Mouse (Mus musculus): Measurements from ENCODE around the gene Zbtb37. TPM values are rescaled to one million over a fixed set of nuclear protein-coding genes. Genes with fewer than 3 reads are reported as not detected.
A peak's percentile ranks its signal among the peaks of the same experiment; 100 is the strongest.

Gene Zbtb37
- 0.04 and 0.09 TPM in 2 replicates for polyA plus RNA-seq (2012; ENCODE audit: insufficient read depth, low replicate concordance)

DNA sequence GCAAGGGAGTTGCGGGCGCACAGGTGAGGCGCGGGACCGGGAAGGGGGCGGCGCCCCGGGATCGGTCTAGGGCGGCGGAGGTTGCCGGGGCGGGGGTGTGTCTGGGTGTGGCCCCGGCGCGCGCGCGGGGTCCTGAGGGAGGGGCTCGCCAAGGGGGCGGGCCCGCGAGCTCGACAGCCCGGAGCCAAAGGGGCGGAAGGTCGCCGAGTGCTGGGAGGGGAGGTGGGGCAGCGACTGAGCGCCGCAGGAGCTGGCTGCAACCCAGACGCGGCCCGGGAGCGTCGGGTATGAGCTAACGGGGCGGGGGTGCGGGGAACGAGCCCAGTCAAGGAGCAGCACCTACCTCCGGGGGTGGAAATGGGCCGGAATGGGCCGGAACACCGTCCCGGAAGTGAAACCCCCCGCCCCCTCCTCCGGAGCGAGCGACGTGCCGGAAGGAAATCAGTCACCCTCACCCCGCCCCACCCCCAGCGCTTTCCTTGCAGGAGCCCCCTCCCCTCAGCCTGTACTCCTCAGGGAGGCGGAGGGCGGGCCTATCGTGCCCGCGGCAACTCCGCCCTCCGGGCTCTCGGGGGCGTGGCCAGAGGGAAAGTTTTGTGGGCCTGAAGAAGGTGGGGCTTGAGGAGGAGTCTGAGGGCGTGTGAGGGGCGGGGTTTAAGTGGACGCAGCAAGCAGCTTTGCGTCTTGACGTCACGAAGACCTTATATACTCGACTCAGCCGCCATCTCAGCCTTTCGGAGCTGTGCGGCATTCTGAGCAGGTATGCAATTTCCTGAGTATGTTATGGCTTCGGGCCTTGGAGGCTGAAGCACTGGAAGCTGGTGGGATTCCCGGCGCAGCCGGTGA lies at the start of gene Zbtb37:
Gene Zbtb37 (minus strand): TSS at position 415 of the 846 bp plus-strand sequence.
- Histone ChIP-seq H3K36me3 (replicated peaks; ENCODE audit: low read length) (peaks cover 69% of the 10 kb centered on the region), H3K27me3 (replicated peaks) (no peaks in the 10 kb centered on the region), H3K4me1 (peaks cover 64% of the 10 kb centered on the region), H3K4me3 (replicated peaks) (peak within 1 kb of the TSS; percentile 98), H3K9me3 (no peaks in the 10 kb centered on the region)
- no peak for TF ChIP-seq FLI1 (IDR thresholded peaks at IDR 0.05; ENCODE audit: low read length)
- no peak for TF ChIP-seq GATA1 (IDR thresholded peaks at IDR 0.05; ENCODE audit: borderline replicate concordance, low read length)

DNA sequence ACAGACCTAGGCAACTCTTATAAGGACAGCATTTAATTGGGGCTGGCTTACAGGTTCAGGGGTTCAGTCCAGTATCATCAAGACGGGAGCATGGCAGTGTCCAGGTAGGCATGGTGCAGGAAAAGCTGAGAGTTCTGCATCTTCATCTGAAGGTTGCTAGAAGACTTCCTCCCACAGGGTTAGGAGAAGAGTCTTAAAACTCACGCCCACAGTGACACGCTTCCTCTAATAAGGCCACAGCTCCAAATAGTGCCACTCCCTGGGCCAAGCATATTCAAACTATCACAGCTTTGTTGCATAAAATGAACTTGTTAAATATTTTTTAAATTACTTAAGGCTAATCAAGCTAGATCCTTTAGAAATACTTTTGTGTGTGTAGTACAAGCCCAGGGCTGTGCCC lies 42.6 kb upstream of the Zbtb37 start:
- no peaks in the 10 kb centered on the region for H3K9me3 ChIP-seq
- peaks cover 47% of the 10 kb centered on the region for H3K4me1 ChIP-seq
- peak overlapping the region; percentile 17 for H3K4me3 ChIP-seq (replicated peaks)
- TF ChIP-seq FLI1 (IDR thresholded peaks at IDR 0.05; ENCODE audit: low read length): no peak
- TF ChIP-seq GATA1 (IDR thresholded peaks at IDR 0.05; ENCODE audit: borderline replicate concordance, low read length): no peak
- peaks cover 53% of the 10 kb centered on the region for H3K36me3 ChIP-seq (replicated peaks; ENCODE audit: low read length)
- no peaks in the 10 kb centered on the region for H3K27me3 ChIP-seq (replicated peaks)

DNA sequence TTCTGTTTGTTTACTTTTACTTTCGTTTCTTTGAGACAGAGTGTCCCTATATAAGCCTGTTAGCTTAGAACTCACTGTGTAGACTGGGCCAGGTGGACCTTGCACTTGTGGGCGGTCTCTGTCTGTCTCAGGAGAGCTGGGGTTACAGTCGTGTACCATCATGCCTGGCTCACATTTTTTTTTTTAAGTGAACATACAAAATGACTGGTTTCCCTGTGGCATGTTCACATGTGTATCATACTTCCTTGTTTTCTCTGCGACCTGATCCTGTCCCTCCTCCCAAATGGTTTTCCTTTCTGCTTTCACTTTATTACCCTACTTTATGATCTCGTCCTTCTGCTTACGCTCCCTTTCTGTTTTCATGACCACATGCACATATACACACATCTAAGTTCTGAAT lies 41.6 kb upstream of the Zbtb37 start:
- H3K4me1 ChIP-seq: peaks cover 55% of the 10 kb centered on the region
- H3K9me3 ChIP-seq: no peaks in the 10 kb centered on the region
- peaks cover 45% of the 10 kb centered on the region for H3K36me3 ChIP-seq (replicated peaks; ENCODE audit: low read length)
- peak overlapping the region; percentile 88 for H3K4me3 ChIP-seq (replicated peaks)
- no peak for TF ChIP-seq FLI1 (IDR thresholded peaks at IDR 0.05; ENCODE audit: low read length)
- TF ChIP-seq GATA1 (IDR thresholded peaks at IDR 0.05; ENCODE audit: borderline replicate concordance, low read length): no peak
- no peaks in the 10 kb centered on the region for H3K27me3 ChIP-seq (replicated peaks)

DNA sequence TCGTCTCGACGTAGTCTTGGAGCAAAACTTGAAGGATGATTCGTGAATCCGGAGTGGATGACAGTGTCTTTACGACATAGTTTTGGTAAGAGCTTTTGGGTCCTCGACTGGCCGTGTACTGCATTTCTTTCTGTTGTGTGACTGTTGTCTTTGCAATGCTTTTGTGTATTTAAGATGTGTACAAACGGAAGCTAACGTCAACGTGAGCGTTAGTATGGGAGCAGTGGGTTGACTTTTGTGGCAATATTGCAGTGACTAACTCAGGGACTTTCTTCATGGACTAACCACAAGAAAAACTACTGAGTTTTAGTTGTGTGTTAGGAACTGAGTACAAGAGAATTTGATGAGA lies 36.6 kb upstream of the Zbtb37 start:
- Histone ChIP-seq H3K36me3 (replicated peaks; ENCODE audit: low read length) (peaks cover 24% of the 10 kb centered on the region), H3K4me3 (replicated peaks) (peak overlapping the region; percentile 95), H3K4me1 (peaks cover 50% of the 10 kb centered on the region), H3K27me3 (replicated peaks) (no peaks in the 10 kb centered on the region), H3K9me3 (no peaks in the 10 kb centered on the region)
- TF ChIP-seq FLI1 (IDR thresholded peaks at IDR 0.05; ENCODE audit: low read length) (no peak), GATA1 (IDR thresholded peaks at IDR 0.05; ENCODE audit: borderline replicate concordance, low read length) (no peak)

DNA sequence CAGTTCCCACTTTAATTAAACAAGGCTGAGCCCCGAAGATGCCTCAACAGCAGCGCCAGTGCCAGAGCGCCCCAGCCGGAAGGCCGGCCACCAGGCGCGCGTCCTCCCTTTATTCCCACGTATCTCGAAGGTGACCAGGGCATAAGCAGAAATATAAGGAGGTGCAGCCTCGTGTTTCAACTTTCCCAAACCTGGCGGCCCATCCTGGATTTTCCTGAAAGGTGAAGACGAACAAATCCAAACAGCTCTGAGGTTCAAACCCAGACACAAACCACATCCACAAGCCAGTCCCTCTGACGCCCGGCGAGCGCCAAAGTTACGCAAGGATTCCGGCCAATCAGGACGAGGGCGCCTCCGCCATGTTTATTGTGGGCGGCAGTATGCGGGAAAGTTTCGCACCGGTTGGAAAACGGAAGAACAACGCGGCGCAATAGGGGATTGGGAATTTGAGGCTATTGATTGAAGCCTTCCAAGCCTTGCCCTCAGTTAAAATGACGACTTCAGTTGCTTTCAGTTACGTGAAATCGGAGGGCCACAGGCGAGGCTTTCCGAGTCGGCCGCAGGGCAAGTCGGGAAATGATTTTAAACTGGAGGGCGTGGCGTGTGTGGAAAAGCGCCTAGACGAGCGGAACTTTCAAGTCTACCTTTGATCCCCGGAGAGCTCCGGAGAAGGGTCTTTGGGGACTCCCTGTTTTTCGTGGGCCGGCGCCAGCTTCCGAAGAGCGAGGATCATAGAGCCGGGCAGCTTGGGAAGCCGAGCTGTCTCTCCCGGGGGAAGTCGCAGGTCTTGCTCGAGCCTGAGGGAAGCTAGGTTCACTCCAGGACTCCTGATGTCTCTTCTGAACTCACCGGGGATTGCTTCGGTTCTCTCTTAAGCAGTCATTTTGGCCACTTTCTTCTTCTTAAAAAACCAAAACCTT lies 36.0 kb upstream of the Zbtb37 start, which contains the start of the genes Dars2 and Cenpl:
Gene Dars2 (minus strand): TSS at position 307 of the 920 bp plus-strand sequence.
Gene Cenpl (plus strand): TSS at position 362 of the 920 bp plus-strand sequence.
- H3K4me3 ChIP-seq (replicated peaks): peak within 1 kb of the TSS; percentile 95
- no peaks in the 10 kb centered on the region for H3K9me3 ChIP-seq
- TF ChIP-seq FLI1 (IDR thresholded peaks at IDR 0.05; ENCODE audit: low read length) (no peak), GATA1 (IDR thresholded peaks at IDR 0.05; ENCODE audit: borderline replicate concordance, low read length) (no peak)
- no peaks in the 10 kb centered on the region for H3K27me3 ChIP-seq (replicated peaks)
- H3K36me3 ChIP-seq (replicated peaks; ENCODE audit: low read length): peaks cover 28% of the 10 kb centered on the region
- H3K4me1 ChIP-seq: peaks cover 45% of the 10 kb centered on the region

DNA sequence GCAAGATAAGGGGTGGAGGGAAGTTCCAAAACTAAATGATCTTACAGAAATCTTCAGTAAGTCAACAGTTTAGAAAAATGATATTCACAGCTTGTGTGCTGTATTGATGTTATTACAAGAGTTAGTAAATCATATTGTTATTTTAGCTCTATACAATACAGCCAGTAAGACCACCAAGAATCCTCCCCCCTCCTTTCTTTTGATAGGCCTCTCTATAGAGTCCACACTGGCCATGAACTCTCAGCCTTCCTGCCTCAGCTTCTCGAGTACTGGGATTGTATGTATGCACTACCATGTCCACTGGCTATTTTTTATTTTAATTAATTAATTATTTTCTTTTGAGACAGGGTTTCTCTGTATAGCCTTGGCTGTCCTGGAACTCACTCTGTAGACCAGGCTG lies 28.7 kb upstream of the Zbtb37 start:
- Histone ChIP-seq H3K4me3 (replicated peaks) (no peak overlapping the region), H3K27me3 (replicated peaks) (no peaks in the 10 kb centered on the region), H3K4me1 (no peaks in the 10 kb centered on the region), H3K9me3 (no peaks in the 10 kb centered on the region), H3K36me3 (replicated peaks; ENCODE audit: low read length) (peaks cover 78% of the 10 kb centered on the region)
- no peak for TF ChIP-seq GATA1 (IDR thresholded peaks at IDR 0.05; ENCODE audit: borderline replicate concordance, low read length)

DNA sequence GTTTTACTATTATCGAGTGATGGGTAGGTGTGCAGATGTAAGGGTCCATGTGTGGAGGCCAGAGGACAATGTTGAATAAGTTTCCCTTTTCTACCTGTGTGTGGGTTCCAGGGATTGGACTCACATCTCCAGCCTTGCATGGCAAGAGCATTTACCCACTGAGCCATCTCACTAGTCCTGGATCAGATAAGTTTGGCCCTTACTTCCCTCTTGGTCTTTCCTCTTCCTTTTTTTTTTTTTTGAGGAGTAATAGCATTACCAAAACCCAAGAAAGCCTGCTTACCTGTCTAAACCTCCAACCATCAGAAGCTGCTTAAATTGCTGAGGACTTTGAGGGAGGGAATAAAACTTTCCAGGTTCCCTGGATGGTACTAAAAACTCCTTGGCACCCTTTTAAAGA lies 22.5 kb upstream of the Zbtb37 start:
- Histone ChIP-seq H3K4me1 (no peaks in the 10 kb centered on the region; the same call in 1 of the 2 replicates), H3K27me3 (replicated peaks) (no peaks in the 10 kb centered on the region), H3K9me3 (no peaks in the 10 kb centered on the region), H3K4me3 (replicated peaks) (no peak overlapping the region), H3K36me3 (replicated peaks; ENCODE audit: low read length) (peaks cover 86% of the 10 kb centered on the region)
- no peak for TF ChIP-seq FLI1 (IDR thresholded peaks at IDR 0.05; ENCODE audit: low read length)
- no peak for TF ChIP-seq GATA1 (IDR thresholded peaks at IDR 0.05; ENCODE audit: borderline replicate concordance, low read length)

DNA sequence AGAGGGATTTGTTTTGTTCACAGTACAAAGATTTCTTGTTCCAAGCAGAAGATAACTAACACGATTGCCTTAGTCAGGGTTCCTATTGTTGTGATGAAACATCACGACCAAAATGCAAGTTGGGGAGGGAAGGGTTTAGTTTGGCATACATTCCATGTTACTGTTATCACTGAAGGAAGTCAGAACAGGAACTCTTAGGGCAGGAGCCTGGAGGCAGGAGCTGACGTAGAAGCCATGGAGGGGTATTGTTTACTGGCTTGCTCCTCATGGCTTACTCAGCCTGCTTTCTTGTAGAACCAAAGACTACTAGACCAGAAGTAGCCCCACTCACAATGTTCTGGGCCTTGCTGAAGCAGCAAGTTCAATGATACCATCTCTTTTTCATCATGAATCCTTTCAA lies 12.3 kb upstream of the Zbtb37 start:
- H3K27me3 ChIP-seq (replicated peaks): no peaks in the 10 kb centered on the region
- H3K9me3 ChIP-seq: no peaks in the 10 kb centered on the region
- no peak overlapping the region for H3K4me3 ChIP-seq (replicated peaks)
- TF ChIP-seq FLI1 (IDR thresholded peaks at IDR 0.05; ENCODE audit: low read length) (no peak), GATA1 (IDR thresholded peaks at IDR 0.05; ENCODE audit: borderline replicate concordance, low read length) (no peak)
- H3K36me3 ChIP-seq (replicated peaks; ENCODE audit: low read length): peaks cover 86% of the 10 kb centered on the region
- peaks cover 5% of the 10 kb centered on the region; the same call in 1 of the 2 replicates for H3K4me1 ChIP-seq

DNA sequence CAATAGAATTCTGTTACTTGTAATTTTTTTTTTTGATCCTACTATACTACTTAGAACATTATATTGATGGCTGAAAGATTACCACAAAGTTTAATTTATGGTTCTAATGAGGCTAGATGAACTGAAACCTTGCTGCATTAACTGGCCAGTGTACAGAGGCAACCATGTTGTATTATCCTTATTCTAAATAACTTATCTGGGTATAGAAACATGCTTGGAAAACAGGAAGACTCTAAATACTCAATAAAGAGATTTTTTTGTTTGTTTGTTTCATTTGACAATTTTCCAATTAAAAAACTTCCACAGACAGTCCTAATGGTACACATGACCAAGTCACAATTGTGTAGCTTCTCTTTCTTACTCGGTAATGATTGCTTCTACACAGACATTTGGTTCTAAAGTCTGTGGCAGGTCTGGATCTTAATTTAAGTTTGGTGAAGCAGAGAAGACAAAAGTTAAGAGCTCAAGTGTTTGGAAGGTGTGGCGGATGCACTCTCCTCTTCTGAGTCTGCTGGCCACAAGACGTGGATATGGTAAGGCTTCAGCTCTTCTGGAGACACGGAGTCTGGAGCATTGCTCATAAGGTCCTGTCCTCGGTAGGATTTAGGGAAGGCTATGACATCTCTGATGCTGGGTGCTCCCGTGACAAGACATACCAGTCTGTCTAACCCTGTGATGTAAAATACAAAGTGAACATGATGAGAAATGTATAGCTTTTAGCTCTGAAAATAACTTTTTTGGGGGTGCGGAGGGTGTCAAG lies 6.8 kb upstream of the Zbtb37 start:
- Histone ChIP-seq H3K9me3 (no peaks in the 10 kb centered on the region), H3K36me3 (replicated peaks; ENCODE audit: low read length) (peaks cover 90% of the 10 kb centered on the region)
- no peak for TF ChIP-seq FLI1 (IDR thresholded peaks at IDR 0.05; ENCODE audit: low read length)

More for the DNA sequence above, 6.8 kb upstream of the Zbtb37 start:
- Histone ChIP-seq H3K4me3 (replicated peaks) (no peak overlapping the region), H3K27me3 (replicated peaks) (no peaks in the 10 kb centered on the region), H3K4me1 (peaks cover 32% of the 10 kb centered on the region)
